Mouse (Mus musculus) heart, embryonic 14.5 days (tissue): Measurements from ENCODE around the gene Morf4l2. TPM values are rescaled to one million over a fixed set of nuclear protein-coding genes. Genes with fewer than 3 reads are reported as not detected.

Source experiments
- ATAC-seq: fragments of 200-750 bp; cut with Nextera tagmentation; 2 replicates; pipeline ENCODE4 v1.8.0; 2017; ENCODE audit warnings: low read depth, moderate TSS enrichment; ENCODE audit not compliant: insufficient number of reproducible peaks, insufficient read depth, low FRiP score
- H3K27ac ChIP-seq, 2 experiments: fragments of 200-500 bp in 1 of 2; fragments of 300-500 bp in 1 of 2; sonication (generic) in 1 of 2; replicated peaks in 1 of 2; 2 replicates each; pipeline ENCODE4 v1.5.1; 2012 to 2014; ENCODE audit warnings: low read depth in 2 of 2, low read length in 2 of 2, control low read depth in 1 of 2, mild to moderate bottlenecking in 1 of 2, mixed read lengths in 1 of 2; ENCODE audit not compliant: control insufficient read depth in 1 of 2, insufficient read depth in 1 of 2
- H3K27me3 ChIP-seq: fragments of 300-500 bp; sonication (generic); 2 replicates; pipeline ENCODE4 v1.6.1; 2014; ENCODE audit warnings: mild to moderate bottlenecking, low read length, control low read depth; ENCODE audit not compliant: control insufficient read depth, insufficient read depth
- H3K36me3 ChIP-seq: fragments of 300-500 bp; sonication (generic); 2 replicates; pipeline ENCODE4 v1.6.1; 2014; ENCODE audit warnings: mild to moderate bottlenecking, control low read depth, low read length, mixed read lengths; ENCODE audit not compliant: control insufficient read depth, insufficient read depth
- H3K4me1 ChIP-seq, 2 experiments: fragments of 200-500 bp in 1 of 2; fragments of 300-500 bp in 1 of 2; sonication (generic) in 1 of 2; 2 replicates each; pipeline ENCODE4 v1.6.1; 2012 to 2014; ENCODE audit warnings: low read length in 2 of 2, control low read depth in 1 of 2, mixed read lengths in 1 of 2; ENCODE audit not compliant: control insufficient read depth in 2 of 2, insufficient read depth in 2 of 2
- H3K4me2 ChIP-seq: fragments of 300-500 bp; sonication (generic); 2 replicates; pipeline ENCODE4 v1.6.1; 2014; ENCODE audit warnings: mild to moderate bottlenecking, low read length
- H3K4me3 ChIP-seq, 2 experiments: fragments of 200-500 bp in 1 of 2; fragments of 300-500 bp in 1 of 2; sonication (generic) in 1 of 2; 2 replicates each; pipeline ENCODE4 v1.5.1; 2012 to 2014; ENCODE audit warnings: low read length in 2 of 2, mild to moderate bottlenecking in 2 of 2, control low read depth in 1 of 2, low read depth in 1 of 2, moderate library complexity in 1 of 2; ENCODE audit not compliant: control insufficient read depth in 1 of 2, insufficient read depth in 1 of 2
- H3K9ac ChIP-seq: fragments of 300-500 bp; sonication (generic); 2 replicates; pipeline ENCODE4 v1.6.1; 2014; ENCODE audit warnings: mild to moderate bottlenecking, low read length
- H3K9me3 ChIP-seq: fragments of 300-500 bp; sonication (generic); 2 replicates; pipeline ENCODE4 v1.6.1; 2016; ENCODE audit warnings: low read length, control low read depth; ENCODE audit not compliant: control insufficient read depth
- WGBS: fragments of 180-500 bp; shearing (Covaris S2); extraction: QIAGEN DNeasy Blood & Tissue Kit; methylation state at CpG from one replicate; pipeline ENCODE4 v1.1.7; 2014; 5-methylcytosine and 5-hydroxymethylcytosine counted together
- polyA plus RNA-seq: library from polyadenylated mRNA; unstranded; fragments of >200 nt; fragmentation: Nextera tagmentation; extraction: Ambion mirVana; gene quantifications from 2 replicates; pipeline ENCODE4 v1.2.1, GENCODE M21; 2014

Gene Morf4l2
- polyA plus RNA-seq: 324 and 341 TPM in 2 replicates

DNA sequence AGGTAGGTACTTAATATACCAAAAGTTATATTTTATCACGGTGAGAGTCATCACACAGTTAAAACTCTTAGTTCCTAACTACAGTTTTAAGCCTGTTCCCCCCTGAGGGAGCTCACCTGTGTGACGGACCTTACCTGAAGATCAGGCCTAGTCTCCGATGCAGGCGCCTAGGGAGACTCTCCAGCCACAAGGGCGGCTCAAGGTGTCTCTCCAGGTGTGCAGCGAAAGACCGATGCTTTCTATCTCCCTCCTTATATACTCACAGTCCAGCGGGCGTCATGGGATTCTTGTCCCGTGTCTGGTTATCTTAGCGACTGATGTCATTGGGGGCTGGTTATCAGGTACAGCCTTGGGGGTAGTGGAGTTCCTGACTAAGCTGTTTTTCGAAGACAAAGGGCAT lies at the start of gene Morf4l2:
TSS of gene Morf4l2 (minus strand) at position 232 of the 400 bp plus-strand sequence.
- Histone ChIP-seq H3K4me3 (peak within 1 kb of the TSS; percentile 40 to 89), H3K9me3 (no peaks in the 10 kb centered on the region), H3K4me1 (peaks cover 2% of the 10 kb centered on the region in 2 experiments; a peak in 2 of 4 replicates), H3K4me2 (peak within 1 kb of the TSS; percentile 66), H3K9ac (peak within 1 kb of the TSS; percentile 70), H3K36me3 (peaks cover 17% of the 10 kb centered on the region), H3K27me3 (no peaks in the 10 kb centered on the region), H3K27ac (peak within 1 kb of the TSS; percentile 88 to 99)
- ATAC-seq: no peak
- 74% methylated on average over 12 of the region's 12 CpGs for WGBS

DNA sequence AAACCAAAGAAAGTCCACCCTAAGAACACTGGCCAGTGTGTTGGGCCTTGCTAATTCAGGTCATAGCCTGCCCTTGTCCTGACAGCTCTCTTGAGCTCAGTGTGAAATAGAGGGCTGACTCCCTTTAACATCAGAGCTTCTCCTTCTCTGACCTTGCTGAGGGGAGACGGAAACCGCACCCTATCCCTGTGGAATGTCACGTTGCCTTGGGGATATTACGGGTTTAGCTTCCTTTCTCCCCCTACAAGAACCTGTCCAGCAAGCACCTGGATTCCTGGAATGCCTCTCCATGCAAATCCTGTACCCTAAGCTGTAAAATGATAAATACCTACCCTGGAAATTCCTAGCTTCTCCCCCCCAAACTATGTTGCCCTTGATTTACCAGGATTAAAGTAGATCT lies 46.0 kb upstream of the Morf4l2 start:
- 47% methylated on average over 4 of the region's 4 CpGs for WGBS
- no peaks in the 10 kb centered on the region for H3K9me3 ChIP-seq
- no peak overlapping the region for H3K9ac ChIP-seq
- no peaks in the 10 kb centered on the region for H3K4me1 ChIP-seq
- H3K4me3 ChIP-seq: no peak overlapping the region
- no peaks in the 10 kb centered on the region for H3K27me3 ChIP-seq
- H3K36me3 ChIP-seq: peaks cover 11% of the 10 kb centered on the region; the same call in 1 of the 2 replicates
- no peak overlapping the region for H3K27ac ChIP-seq
- no peak overlapping the region for H3K4me2 ChIP-seq
- ATAC-seq: no peak

DNA sequence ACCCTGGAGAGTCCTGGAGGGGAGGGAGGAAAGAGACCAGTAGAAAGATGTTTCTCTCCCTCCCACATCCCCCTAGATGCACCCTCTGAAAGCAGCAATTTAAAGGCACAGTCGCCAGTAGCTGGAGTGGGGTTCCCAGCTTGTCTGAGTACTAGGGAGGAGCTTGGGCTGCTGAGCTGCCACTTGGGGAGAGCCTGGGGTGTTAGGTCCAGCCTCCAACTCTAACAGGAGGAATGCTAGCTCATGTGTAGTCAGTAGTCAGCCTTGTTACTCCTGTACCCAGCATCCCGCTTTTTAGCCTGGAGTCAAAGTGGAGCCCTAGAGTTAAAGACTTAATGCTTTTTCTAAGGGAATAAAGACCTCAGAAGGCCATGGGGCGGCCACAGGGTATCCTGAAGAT lies 36.6 kb upstream of the Morf4l2 start, which contains the start of gene Glra4:
TSS of gene Glra4 (minus strand) at position 101 of the 400 bp plus-strand sequence.
- no peak for ATAC-seq
- Histone ChIP-seq H3K4me2 (no peak within 1 kb of the TSS), H3K9me3 (no peaks in the 10 kb centered on the region), H3K4me1 (no peaks in the 10 kb centered on the region), H3K9ac (no peak within 1 kb of the TSS), H3K36me3 (0 out of 2 replicates have a peak, but pooled peaks cover 6% of the 10 kb centered on the region), H3K27ac (no peak within 1 kb of the TSS), H3K4me3 (no peak within 1 kb of the TSS), H3K27me3 (no peaks in the 10 kb centered on the region)
- 55% methylated on average over 3 of the region's 3 CpGs for WGBS

DNA sequence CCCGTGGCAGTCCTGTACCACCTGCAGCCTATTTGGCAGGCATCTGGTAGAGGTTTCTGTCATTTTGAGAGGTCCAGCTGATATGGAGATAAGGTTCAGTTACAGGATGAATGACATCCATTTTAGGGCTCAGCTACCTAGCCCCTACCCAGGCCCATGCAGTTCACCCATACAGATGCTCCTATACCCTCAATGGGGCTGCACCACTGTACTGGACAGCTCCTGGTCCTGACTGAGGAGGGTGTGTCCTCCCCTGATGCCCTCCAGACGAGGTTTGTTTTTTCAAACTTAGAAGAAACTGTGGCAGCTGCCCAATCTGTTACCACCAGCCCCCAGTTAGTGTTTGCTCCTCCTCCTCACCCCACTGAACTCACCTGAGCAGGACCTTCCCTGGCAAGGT lies 35.8 kb upstream of the Morf4l2 start:
- Histone ChIP-seq H3K27ac (no peak overlapping the region), H3K4me3 (no peak overlapping the region), H3K4me1 (no peaks in the 10 kb centered on the region), H3K9ac (no peak overlapping the region), H3K27me3 (no peaks in the 10 kb centered on the region), H3K4me2 (no peak overlapping the region), H3K9me3 (no peaks in the 10 kb centered on the region), H3K36me3 (0 out of 2 replicates have a peak, but pooled peaks cover 6% of the 10 kb centered on the region)
- no peak for ATAC-seq
- WGBS: 59% methylated on average over 2 of the region's 2 CpGs

DNA sequence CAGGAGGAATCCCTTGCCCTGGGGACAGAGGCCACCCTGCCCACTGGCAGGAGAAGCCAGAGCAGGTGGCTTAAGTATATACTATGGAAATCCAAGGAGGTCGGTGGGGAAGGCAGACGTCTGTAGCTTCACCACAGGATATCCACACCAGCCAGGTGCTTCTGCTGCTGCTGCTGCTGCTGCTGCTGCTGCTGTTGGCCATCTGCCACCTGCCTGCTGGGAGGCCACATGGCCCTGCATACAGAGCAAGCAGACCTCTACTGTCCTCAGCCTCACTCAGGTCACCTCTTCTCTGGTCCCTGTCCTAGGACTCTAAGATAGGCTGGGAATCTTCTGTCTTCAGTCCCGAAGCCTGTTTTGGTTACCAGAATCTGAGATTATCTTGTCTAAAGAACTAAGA lies 34.6 kb upstream of the Morf4l2 start:
- Histone ChIP-seq H3K27ac (no peak overlapping the region), H3K4me2 (no peak overlapping the region), H3K27me3 (no peaks in the 10 kb centered on the region), H3K4me1 (no peaks in the 10 kb centered on the region), H3K36me3 (0 out of 2 replicates have a peak, but pooled peaks cover 6% of the 10 kb centered on the region), H3K4me3 (no peak overlapping the region), H3K9ac (no peak overlapping the region), H3K9me3 (no peaks in the 10 kb centered on the region)
- 69% methylated on average over 3 of the region's 3 CpGs for WGBS
- ATAC-seq: no peak

DNA sequence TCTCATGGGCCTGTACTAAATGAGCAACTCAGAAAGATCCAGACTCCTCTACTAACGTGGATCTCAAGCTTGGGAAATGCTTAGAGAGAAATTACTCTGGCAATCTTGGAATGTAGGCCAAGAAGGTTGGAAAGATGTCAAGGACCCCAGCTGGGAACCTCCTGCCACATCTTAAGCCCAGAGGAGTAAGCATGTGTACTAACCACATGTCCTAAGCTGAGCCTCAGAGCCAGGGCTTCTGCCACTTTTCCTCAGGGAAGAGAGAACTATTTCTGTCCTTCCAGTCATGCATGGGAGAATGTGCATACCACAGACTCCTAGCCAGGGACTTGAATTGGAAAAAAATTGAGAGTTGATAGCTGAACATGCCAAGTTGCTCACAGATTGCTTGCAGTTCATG lies 29.5 kb upstream of the Morf4l2 start:
- no peak overlapping the region for H3K4me2 ChIP-seq
- 0 out of 2 replicates have a peak, but pooled peaks cover 6% of the 10 kb centered on the region for H3K36me3 ChIP-seq
- H3K27ac ChIP-seq: no peak overlapping the region
- no peak for ATAC-seq
- H3K9ac ChIP-seq: no peak overlapping the region
- H3K9me3 ChIP-seq: no peaks in the 10 kb centered on the region
- no peaks in the 10 kb centered on the region for H3K27me3 ChIP-seq
- 70% methylated on average over 1 of the region's 1 CpGs for WGBS
- H3K4me3 ChIP-seq: no peak overlapping the region
- H3K4me1 ChIP-seq: no peaks in the 10 kb centered on the region

DNA sequence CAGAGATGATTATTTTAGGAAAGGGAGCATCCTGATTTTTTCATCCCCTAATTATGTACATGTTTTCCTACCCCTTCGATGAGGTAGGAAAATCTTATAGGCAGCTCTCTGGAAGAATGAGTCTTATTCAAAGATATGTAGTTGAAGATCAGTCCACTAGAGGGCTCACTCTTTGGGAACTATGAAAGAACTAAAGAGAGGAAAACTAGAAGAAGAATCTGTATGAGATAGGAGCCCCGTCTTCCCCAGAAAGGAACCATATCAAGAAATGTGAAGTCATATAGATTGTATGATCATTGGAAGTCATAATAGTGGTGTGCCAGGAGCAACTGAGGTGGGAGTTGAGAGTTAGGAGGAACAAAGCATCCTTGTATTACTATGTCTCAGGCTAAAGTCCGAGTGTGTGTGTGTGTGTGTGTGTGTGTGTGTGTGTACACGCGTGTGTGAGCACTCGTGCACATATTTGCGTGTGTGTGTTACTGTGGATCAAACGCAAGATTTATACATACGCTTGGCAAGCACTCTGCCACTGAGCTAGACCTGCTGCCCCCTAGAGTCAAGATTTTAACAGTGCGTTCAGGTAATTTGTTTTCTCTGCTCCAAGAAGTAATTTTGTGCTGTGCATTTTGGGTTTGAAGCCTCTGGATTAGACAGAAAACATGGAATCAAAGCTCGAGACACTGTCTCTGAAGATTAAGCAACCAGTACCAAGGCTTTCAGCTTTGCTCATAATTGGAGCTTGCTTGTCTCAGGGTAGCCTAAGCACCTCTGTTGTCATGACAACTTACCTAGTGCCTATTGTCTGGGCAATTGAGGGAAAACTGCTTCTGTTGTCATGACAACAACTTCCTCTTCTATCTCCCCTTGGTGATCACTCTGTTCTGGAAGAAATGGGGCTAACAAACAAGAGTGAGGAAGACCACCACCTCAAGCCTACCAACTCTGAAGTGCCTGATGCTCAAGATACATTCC lies 17.9 kb upstream of the Morf4l2 start:
- no peaks in the 10 kb centered on the region for H3K9me3 ChIP-seq
- H3K4me3 ChIP-seq: no peak overlapping the region
- peaks cover 36% of the 10 kb centered on the region; the same call in 1 of the 2 replicates for H3K36me3 ChIP-seq
- no peak overlapping the region for H3K9ac ChIP-seq
- H3K4me1 ChIP-seq: no peaks in the 10 kb centered on the region
- no peak overlapping the region for H3K4me2 ChIP-seq
- ATAC-seq: no peak
- H3K27me3 ChIP-seq: no peaks in the 10 kb centered on the region; the same call in 1 of the 2 replicates
- 71% methylated on average over 11 of the region's 11 CpGs for WGBS
- no peak overlapping the region for H3K27ac ChIP-seq
